Mouse (Mus musculus): ENCODE results near the gene Rab6b. TPM values are rescaled to one million over a fixed set of nuclear protein-coding genes. Genes with fewer than 3 reads are reported as not detected.
A peak's percentile ranks its signal among the peaks of the same experiment; 100 is the strongest.

Rab6b gene
- total and polyA plus RNA-seq, 2 experiments from 2014 or later: 162 to 228 TPM

- H3K4me1 ChIP-seq (ENCODE audit: insufficient read depth, low read length): no peaks in the 10 kb centered on the region
- no peaks in the 10 kb centered on the region for H3K36me3 ChIP-seq (ENCODE audit: insufficient read depth, low read length)
- DNase-seq (ENCODE audit: low spot score) (peak; percentile 28), ATAC-seq (ENCODE audit: low FRiP score) (0 out of 2 replicates have a peak, but pooled peaks have one; percentile 52)
- H3K4me3 ChIP-seq (ENCODE audit: low read depth, low read length): no peak overlapping the region
- no peak overlapping the region for H3K27ac ChIP-seq (ENCODE audit: low read depth, low read length)
- H3K4me2 ChIP-seq (ENCODE audit: low read depth, low read length, poor library complexity, severe bottlenecking): no peak overlapping the region
- WGBS: 64% methylated on average over 3 of the region's 3 CpGs
- no peaks in the 10 kb centered on the region for H3K27me3 ChIP-seq (ENCODE audit: insufficient read depth, low read length)
- H3K9me3 ChIP-seq (ENCODE audit: low read length): no peaks in the 10 kb centered on the region
- H3K9ac ChIP-seq (replicated peaks; ENCODE audit: low read length, poor library complexity, severe bottlenecking): no peak overlapping the region
- TF ChIP-seq CTCF (IDR thresholded peaks at IDR 0.05): peak; percentile 68
Observed at GRCm38 (mm10) chr9:103225464-103225863, 113.9 kb downstream of the Rab6b start.

- H3K27me3 ChIP-seq (ENCODE audit: insufficient read depth, low read length): no peaks in the 10 kb centered on the region
- TF ChIP-seq CTCF (IDR thresholded peaks at IDR 0.05): no peak
- no peak for DNase-seq (ENCODE audit: low spot score)
- no peaks in the 10 kb centered on the region for H3K4me1 ChIP-seq (ENCODE audit: insufficient read depth, low read length)
- no peaks in the 10 kb centered on the region for H3K36me3 ChIP-seq (ENCODE audit: insufficient read depth, low read length)
- no peak for ATAC-seq (ENCODE audit: low FRiP score)
- 88% methylated on average over 15 of the region's 15 CpGs for WGBS
- H3K27ac ChIP-seq (ENCODE audit: low read depth, low read length): no peak overlapping the region
- no peak overlapping the region for H3K4me3 ChIP-seq (ENCODE audit: low read depth, low read length)
- H3K9me3 ChIP-seq (ENCODE audit: low read length): no peaks in the 10 kb centered on the region
- H3K9ac ChIP-seq (replicated peaks; ENCODE audit: low read length, poor library complexity, severe bottlenecking): no peak overlapping the region
- H3K4me2 ChIP-seq (ENCODE audit: low read depth, low read length, poor library complexity, severe bottlenecking): no peak overlapping the region
Observed at GRCm38 (mm10) chr9:103226806-103227205, 115.2 kb downstream of the Rab6b start.

GRCm38 (mm10) chr9:103227760-103228159 lies 116.2 kb downstream of the Rab6b start:
- 95% methylated on average over 16 of the region's 16 CpGs for WGBS
- ATAC-seq (ENCODE audit: low FRiP score) (no peak), DNase-seq (ENCODE audit: low spot score) (no peak)
- Histone ChIP-seq H3K4me3 (ENCODE audit: low read depth, low read length) (no peak overlapping the region), H3K9ac (replicated peaks; ENCODE audit: low read length, poor library complexity, severe bottlenecking) (no peak overlapping the region), H3K27ac (ENCODE audit: low read depth, low read length) (no peak overlapping the region), H3K27me3 (ENCODE audit: insufficient read depth, low read length) (no peaks in the 10 kb centered on the region), H3K9me3 (ENCODE audit: low read length) (no peaks in the 10 kb centered on the region), H3K4me2 (ENCODE audit: low read depth, low read length, poor library complexity, severe bottlenecking) (no peak overlapping the region), H3K4me1 (ENCODE audit: insufficient read depth, low read length) (no peaks in the 10 kb centered on the region), H3K36me3 (ENCODE audit: insufficient read depth, low read length) (no peaks in the 10 kb centered on the region)
- TF ChIP-seq CTCF (IDR thresholded peaks at IDR 0.05): no peak

- Histone ChIP-seq H3K27me3 (ENCODE audit: insufficient read depth, low read length) (no peaks in the 10 kb centered on the region), H3K27ac (ENCODE audit: low read depth, low read length) (no peak overlapping the region), H3K36me3 (ENCODE audit: insufficient read depth, low read length) (no peaks in the 10 kb centered on the region), H3K9me3 (ENCODE audit: low read length) (no peaks in the 10 kb centered on the region), H3K4me1 (ENCODE audit: insufficient read depth, low read length) (no peaks in the 10 kb centered on the region), H3K9ac (replicated peaks; ENCODE audit: low read length, poor library complexity, severe bottlenecking) (no peak overlapping the region), H3K4me3 (ENCODE audit: low read depth, low read length) (no peak overlapping the region), H3K4me2 (ENCODE audit: low read depth, low read length, poor library complexity, severe bottlenecking) (no peak overlapping the region)
- WGBS: 84% methylated on average over 13 of the region's 13 CpGs
- no peak for TF ChIP-seq CTCF (IDR thresholded peaks at IDR 0.05)
- ATAC-seq (ENCODE audit: low FRiP score): no peak
- DNase-seq (ENCODE audit: low spot score): no peak
Observed at GRCm38 (mm10) chr9:103228370-103229003, 116.9 kb downstream of the Rab6b start.

- no peak overlapping the region for H3K4me3 ChIP-seq (ENCODE audit: low read depth, low read length)
- H3K27me3 ChIP-seq (ENCODE audit: insufficient read depth, low read length): no peaks in the 10 kb centered on the region
- no peak for DNase-seq (ENCODE audit: low spot score)
- no peak overlapping the region for H3K4me2 ChIP-seq (ENCODE audit: low read depth, low read length, poor library complexity, severe bottlenecking)
- no peaks in the 10 kb centered on the region for H3K36me3 ChIP-seq (ENCODE audit: insufficient read depth, low read length)
- no peak overlapping the region for H3K9ac ChIP-seq (replicated peaks; ENCODE audit: low read length, poor library complexity, severe bottlenecking)
- H3K27ac ChIP-seq (ENCODE audit: low read depth, low read length): no peak overlapping the region
- TF ChIP-seq CTCF (IDR thresholded peaks at IDR 0.05): no peak
- no peaks in the 10 kb centered on the region for H3K9me3 ChIP-seq (ENCODE audit: low read length)
- WGBS: 87% methylated on average over 15 of the region's 15 CpGs
- no peaks in the 10 kb centered on the region for H3K4me1 ChIP-seq (ENCODE audit: insufficient read depth, low read length)
- no peak for ATAC-seq (ENCODE audit: low FRiP score)
Observed at GRCm38 (mm10) chr9:103229037-103229867, 117.7 kb downstream of the Rab6b start.
